Mouse (Mus musculus) lung, adult 2 months (tissue): ENCODE measurements around the gene Slc16a7.

Experiments
- CTCF ChIP-seq: fragments of 200-500 bp; IDR thresholded peaks from 2 replicates; pipeline ENCODE4 v1.5.1; 2011; ENCODE audit warnings: mild to moderate bottlenecking, low read length, control low read depth; ENCODE audit not compliant: insufficient read depth
- POLR2A ChIP-seq: fragments of 200-500 bp; IDR thresholded peaks from 2 replicates; pipeline ENCODE4 v1.6.1; 2011; ENCODE audit warnings: low read depth, mild to moderate bottlenecking, control low read depth, low read length, borderline replicate concordance; ENCODE audit errors: extremely low read depth

DNA sequence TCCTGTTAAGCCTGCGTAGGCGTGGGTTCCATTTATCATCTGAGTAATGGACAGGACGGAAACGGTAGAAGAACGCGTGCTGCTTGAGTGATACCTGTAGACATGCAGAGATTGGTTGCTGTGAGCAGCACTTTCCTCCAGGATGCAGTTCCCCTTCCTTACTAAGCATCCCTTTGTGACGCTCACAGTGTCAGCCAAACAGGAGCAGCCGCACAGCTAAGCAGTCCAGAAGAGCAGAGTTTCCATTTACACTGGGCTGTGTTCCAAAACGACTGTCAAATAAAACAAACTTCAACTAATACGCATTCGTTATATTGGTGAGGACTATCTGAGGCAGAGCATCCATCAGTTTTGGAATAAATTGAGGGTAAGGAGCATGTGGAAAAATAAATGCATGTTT is 17.8 kb downstream of the Slc16a7 start:
- TF ChIP-seq CTCF (no peak), POLR2A (no peak)
